Mouse (Mus musculus) left cerebral cortex, adult 2 months (tissue): Measurements from ENCODE around the gene Lsm2. TPM values are rescaled to one million over a fixed set of nuclear protein-coding genes. Genes with fewer than 3 reads are reported as not detected.
"Not testable (repeated sequence)": the region's sequence is repeated elsewhere in the genome, so short reads cannot be mapped to it uniquely, and the experiment has no call there.

Experiments used
- DNase-seq, 2 experiments: peaks; one replicate each; pipeline ENCODE4 v3.0.0; 2021 to 2022; ENCODE audit warnings: low spot score in 2 of 2, mixed read lengths in 1 of 2; ENCODE audit errors: extremely low spot score in 1 of 2
- H3K27ac ChIP-seq: fragments of 200-600 bp; 2 replicates; pipeline ENCODE4 v1.8.1; 2022
- H3K4me3 ChIP-seq: fragments of 200-600 bp; 2 replicates; pipeline ENCODE4 v1.8.1; 2022
- CTCF ChIP-seq: fragments of 200-600 bp; IDR thresholded peaks from 2 replicates; pipeline ENCODE4 v1.8.1; 2022; ENCODE audit warnings: antibody characterized with exemption, mild to moderate bottlenecking, moderate library complexity
- intact Hi-C: fragments of 180-260 bp; cut with DNase I; formaldehyde crosslinking; loops from one replicate; pipeline ENCODE4 v1.15.1; 2025
- long read RNA-seq, 2 experiments: library from polyadenylated mRNA; stranded (forward); transcript quantifications; one replicate each; pipeline ENCODE4 v2.0.0; 2021; ENCODE audit warnings: borderline mapping rate in 2 of 2
- total RNA-seq, 2 experiments: library from RNA; stranded (reverse); gene quantifications; 2 replicates each; pipeline ENCODE4 v1.2.3; 2021

Lsm2 gene
- total RNA-seq, result 10 to 100 TPM; 15.8 to 18.4 TPM
- long read RNA-seq, experiment 1, transcript Lsm2-202 (5 exons, 840 nt), result major isoform, 5 of 9 reads
- long read RNA-seq, experiment 1, partial matches to known transcripts, result 1 of 9 reads
- long read RNA-seq, experiment 1, other reads (novel, unspliced or antisense), result 0 of 9 reads
- long read RNA-seq, experiment 2, transcript Lsm2-202 (5 exons, 840 nt), result major isoform, 6 of 7 reads
- long read RNA-seq, experiment 2, partial matches to known transcripts, result 0 of 7 reads
- long read RNA-seq, experiment 2, other reads (novel, unspliced or antisense), result 0 of 7 reads

GRCm38 (mm10) chr17:34981690-34982180 lies at the start of gene Lsm2:
Gene Lsm2, plus strand, starts transcription at chr17:34981862.
- intact Hi-C loops, result loop anchor here (1.0 to 5.0 kb wide), 3 partner anchors 29 to 144 kb away; partner anchors contain the start of genes Dxo and Stk19
- DNase-seq, result peak; percentile 90
- peak within 1 kb of the TSS; percentile 69 for H3K4me3 ChIP-seq
- peak within 1 kb of the TSS; percentile 92 for H3K27ac ChIP-seq
- TF ChIP-seq CTCF, result peak; percentile 15

DNA sequence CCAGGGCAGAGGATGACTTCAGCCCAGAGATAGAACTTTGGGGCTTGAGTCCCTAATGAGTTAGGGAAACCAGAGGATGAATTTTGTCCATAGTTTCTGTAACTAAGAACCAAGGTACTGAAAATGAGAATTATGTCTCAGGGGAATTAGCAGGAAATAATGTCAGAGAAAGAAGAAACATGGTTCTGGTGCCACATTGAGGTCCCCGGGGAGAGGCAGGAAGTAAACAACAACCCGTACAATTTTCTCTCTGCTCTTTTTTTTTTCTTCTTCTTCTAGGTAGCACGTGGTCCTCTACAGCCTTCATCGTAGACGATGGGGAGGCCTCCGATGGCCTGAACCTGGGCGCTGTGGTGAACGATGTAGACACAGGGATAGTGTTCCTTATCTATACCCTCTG lies 49.4 kb upstream of the Lsm2 start:
- no peak for TF ChIP-seq CTCF
- H3K27ac ChIP-seq, result no peak overlapping the region; the same call in 1 of the 2 replicates
- no peak for DNase-seq
- intact Hi-C loops, result no loop called here
- peak overlapping the region; percentile 75 for H3K4me3 ChIP-seq

- no peak overlapping the region for H3K4me3 ChIP-seq
- H3K27ac ChIP-seq, result no peak overlapping the region
- TF ChIP-seq CTCF, result no peak
- DNase-seq, result no peak
- intact Hi-C loops, result no loop called here
Observed at GRCm38 (mm10) chr17:34934031-34934430, 47.6 kb upstream of the Lsm2 start.

DNA sequence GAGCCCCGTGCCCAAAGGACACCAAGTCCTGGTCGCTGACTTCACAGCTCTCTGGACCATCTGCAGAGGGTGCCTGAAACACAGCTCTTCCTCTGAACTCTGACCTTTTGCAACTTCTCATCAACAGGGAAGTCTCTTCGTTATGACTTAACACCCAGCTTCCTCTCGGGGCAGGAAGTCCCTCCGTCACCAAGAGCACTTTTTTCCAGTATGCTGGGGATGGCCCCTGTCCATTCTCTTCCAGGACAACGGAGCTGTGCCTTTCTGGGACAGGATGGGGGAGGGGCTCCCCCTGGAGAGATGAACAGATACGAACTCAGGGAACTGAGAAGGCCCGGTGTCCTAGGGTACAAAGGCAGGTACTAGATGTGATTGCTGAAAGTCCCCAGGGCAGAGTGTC lies 46.8 kb upstream of the Lsm2 start:
- intact Hi-C loops, result no loop called here
- DNase-seq, result no peak
- no peak overlapping the region for H3K27ac ChIP-seq
- TF ChIP-seq CTCF, result no peak
- H3K4me3 ChIP-seq, result no peak overlapping the region

- no peak for DNase-seq
- intact Hi-C loops, result no loop called here
- Histone ChIP-seq H3K27ac (no peak overlapping the region), H3K4me3 (no peak overlapping the region)
- no peak for TF ChIP-seq CTCF
Observed at GRCm38 (mm10) chr17:34937960-34938505, 43.6 kb upstream of the Lsm2 start.

GRCm38 (mm10) chr17:34941344-34942041 lies 40.2 kb upstream of the Lsm2 start:
- no peak overlapping the region for H3K27ac ChIP-seq

DNA sequence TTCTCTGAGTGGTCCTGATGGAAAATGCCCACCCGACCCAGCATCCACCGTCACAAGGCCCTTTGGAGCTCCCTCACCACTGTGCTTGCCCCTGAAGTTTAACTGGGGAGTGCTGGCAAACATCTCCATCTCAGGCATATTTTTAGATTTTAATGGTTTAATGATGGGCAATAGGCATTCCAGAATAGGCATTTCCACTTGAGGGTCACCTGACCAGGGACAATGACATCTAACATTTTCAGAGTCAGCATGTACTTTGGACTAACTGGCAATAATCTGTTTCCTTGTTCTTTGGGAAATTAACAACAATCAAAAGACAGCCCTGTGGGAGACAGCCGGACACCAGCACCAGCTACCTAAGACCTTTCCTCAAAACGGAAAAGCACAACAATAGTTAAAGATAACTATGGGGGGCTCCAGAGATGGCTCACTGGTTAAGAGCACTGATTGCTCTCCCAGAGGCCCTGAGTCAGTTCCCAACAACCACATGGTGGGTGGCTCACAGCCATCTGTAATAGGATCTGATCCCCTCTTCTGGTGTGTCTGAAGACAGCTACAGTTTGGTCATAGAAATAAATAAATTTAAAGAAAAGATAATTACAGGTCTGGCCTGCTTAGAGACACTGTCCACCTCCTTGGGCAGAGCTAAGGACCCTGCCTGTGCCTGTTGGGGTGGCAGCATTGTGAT lies 38.4 kb upstream of the Lsm2 start:
- DNase-seq, result no peak
- no peak for TF ChIP-seq CTCF
- intact Hi-C loops, result no loop called here
- Histone ChIP-seq H3K4me3 (no peak overlapping the region), H3K27ac (no peak overlapping the region)

More at GRCm38 (mm10) chr17:34941344-34942041, 40.2 kb upstream of the Lsm2 start:
- DNase-seq, result no peak
- intact Hi-C loops, result no loop called here
- TF ChIP-seq CTCF, result no peak
- peak overlapping the region; percentile 28; the same call in 1 of the 2 replicates for H3K4me3 ChIP-seq

- Histone ChIP-seq H3K27ac (no peak overlapping the region), H3K4me3 (no peak overlapping the region)
- no peak for TF ChIP-seq CTCF
- intact Hi-C loops, result no loop called here
- no peak for DNase-seq
Observed at GRCm38 (mm10) chr17:34944362-34944761, 37.3 kb upstream of the Lsm2 start.

GRCm38 (mm10) chr17:34946486-34947140 lies 35.0 kb upstream of the Lsm2 start:
- no peak overlapping the region for H3K27ac ChIP-seq
- H3K4me3 ChIP-seq, result no peak overlapping the region
- TF ChIP-seq CTCF, result no peak
- no peak for DNase-seq
- intact Hi-C loops, result no loop called here

DNA sequence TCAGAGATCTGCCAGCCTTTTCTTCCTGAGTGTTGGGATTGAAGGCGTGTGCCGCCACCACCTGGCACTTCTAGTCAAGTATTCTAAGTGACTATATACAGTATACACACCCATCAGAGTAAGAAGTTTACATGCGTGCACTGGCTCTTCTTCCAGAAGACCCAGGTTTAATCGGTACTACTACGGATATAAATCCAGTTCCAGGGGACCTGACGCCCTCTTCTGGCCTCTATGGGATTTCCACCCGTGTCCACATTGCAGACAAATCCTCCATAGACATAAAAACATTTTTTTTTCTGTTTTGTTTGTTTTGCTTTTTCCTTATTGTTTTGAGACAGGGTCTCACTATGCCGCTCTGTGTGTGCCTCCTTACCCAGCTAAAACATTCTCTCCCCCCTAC lies 34.1 kb upstream of the Lsm2 start:
- Histone ChIP-seq H3K4me3 (no peak overlapping the region), H3K27ac (no peak overlapping the region)
- intact Hi-C loops, result no loop called here
- peak; percentile 46 for TF ChIP-seq CTCF
- no peak for DNase-seq

DNA sequence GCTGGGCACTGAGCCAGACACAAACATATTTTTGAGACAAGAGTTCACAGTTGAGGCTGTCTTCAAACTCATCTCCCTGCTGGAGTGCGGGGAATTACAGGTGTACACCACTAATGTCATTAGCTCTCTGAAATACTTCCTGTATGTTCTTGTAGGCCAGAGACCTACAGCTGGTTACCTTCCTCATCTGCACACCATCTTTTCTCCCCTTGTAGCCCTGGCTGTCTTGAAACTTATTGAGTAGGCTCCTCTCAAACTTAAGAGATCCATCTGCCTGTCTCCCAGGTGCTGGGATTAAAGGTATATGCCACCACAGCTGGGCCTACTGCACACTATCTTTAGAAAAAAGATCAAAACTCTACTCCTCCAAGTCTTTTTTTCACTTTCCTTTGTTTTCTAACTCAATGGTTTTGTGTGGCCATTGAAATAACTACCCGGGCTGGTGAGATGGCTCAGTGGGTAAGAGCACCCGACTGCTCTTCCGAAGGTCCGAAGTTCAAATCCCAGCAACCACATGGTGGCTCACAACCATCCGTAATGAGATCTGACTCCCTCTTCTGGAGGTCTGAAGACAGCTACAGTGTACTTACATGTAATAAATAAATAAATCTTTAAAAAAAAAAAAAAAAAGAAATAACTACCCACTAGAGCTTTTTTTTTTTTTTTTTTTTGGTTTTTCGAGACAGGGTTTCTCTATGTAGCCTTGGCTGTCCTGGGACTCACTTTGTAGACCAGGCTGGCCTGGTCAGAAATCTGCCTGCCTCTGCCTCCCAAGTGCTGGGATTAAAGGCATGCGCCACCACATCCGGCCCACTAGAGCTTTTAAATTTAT lies 32.7 kb upstream of the Lsm2 start:
- intact Hi-C loops, result not testable (repeated sequence)

More for the DNA sequence above, 32.7 kb upstream of the Lsm2 start:
- H3K4me3 ChIP-seq, H3K27ac ChIP-seq, DNase-seq: not testable (repeated sequence)
